Mouse (Mus musculus): ENCODE results near the gene Ern1.
"Not testable (repeated sequence)": the region's sequence is repeated elsewhere in the genome, so short reads cannot be mapped to it uniquely, and the experiment has no call there.

Gene Ern1

DNA sequence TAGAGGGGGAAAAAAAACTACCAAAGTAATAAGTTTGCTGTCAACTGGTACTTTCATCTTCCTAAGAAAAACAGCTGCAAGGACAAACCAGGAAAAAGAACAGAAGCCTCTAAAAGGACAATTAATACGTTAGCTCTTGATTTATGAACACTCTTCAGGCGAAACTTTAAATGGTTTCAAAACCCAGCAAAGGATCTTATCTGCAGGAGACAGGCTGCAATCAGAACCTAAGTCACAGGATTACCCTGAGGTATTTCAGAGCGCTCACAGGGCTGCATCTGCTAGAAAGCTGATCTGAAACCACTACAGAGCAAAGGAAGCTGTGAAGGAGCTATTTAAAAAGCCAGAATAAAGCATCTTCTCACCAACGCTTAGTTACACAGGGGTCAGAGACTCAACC lies 6.0 kb downstream of the Ern1 start:
- DNase-seq (ENCODE audit: low spot score in 2 of 2), result no peak

- DNase-seq (ENCODE audit: low spot score in 2 of 2), result no peak
Observed at GRCm38 (mm10) chr11:106480530-106480885, 7.1 kb downstream of the Ern1 start.

DNA sequence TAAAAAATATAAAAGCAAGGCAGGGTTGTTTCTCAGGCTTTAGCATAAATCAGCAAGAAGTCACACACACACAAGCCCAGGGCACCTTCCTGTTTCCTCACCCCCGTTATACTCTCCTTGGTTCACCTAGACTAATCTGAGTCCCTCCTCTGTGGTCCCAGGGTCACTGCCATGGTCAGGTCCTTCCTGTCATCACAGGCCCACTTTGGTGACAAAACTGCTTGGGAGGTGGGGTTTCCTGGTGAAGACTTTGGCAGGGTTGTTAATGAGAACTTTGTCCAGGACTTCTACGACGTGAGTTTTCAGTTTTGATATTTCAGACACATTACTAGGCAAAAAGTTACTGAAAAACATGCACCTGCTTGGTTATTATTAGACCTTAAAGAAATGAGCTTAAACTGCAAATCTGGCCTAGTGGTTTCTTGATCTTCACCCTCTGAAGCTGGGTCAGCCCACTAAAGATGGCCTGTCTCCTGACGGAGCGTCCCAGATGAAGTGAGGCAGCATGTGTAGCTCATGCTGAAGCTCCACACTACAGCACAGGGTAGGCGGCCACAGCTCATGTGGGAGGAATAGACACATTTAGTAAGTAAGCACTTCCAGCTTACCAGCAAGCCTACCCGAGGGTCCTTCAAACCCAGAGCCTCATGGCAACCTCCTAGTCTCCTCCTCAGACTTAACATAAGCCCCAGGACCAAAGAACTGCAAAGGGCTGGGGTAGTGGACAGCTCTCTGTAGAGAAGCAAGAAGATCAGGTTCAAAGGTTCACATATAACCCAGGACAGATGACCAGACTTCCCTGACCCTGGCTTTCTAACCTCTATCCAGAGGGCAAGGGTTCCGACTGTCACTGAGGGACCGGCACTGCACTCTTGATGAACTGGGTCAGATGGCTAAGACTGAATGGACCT lies 7.8 kb downstream of the Ern1 start:
- no peak for DNase-seq (ENCODE audit: low spot score in 2 of 2)

DNA sequence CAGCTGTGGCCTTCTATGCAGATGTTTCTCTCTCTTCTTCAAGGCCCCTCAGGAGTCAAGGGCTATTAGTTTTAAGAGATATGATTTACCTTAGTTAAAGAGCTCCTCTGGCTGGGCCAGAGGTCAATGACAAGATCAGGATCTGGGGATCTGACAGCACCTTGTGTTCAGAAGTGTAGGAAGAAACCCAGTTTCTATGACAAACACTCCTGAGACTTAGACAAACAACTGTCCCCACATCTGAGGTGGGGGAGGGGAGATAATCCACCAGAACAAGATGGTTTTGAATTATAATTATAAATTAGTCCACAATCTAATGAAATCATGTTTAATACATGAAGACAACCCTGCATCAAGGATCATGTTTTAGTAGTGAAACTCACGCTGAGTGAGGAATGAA lies 8.9 kb downstream of the Ern1 start:
- DNase-seq (ENCODE audit: low spot score in 2 of 2), result no peak

- DNase-seq (ENCODE audit: low spot score in 2 of 2), result no peak
Observed at GRCm38 (mm10) chr11:106477505-106478160, 10.0 kb downstream of the Ern1 start.

GRCm38 (mm10) chr11:106475309-106475708 lies 12.3 kb downstream of the Ern1 start:
- no peak for DNase-seq (ENCODE audit: low spot score in 2 of 2)

DNA sequence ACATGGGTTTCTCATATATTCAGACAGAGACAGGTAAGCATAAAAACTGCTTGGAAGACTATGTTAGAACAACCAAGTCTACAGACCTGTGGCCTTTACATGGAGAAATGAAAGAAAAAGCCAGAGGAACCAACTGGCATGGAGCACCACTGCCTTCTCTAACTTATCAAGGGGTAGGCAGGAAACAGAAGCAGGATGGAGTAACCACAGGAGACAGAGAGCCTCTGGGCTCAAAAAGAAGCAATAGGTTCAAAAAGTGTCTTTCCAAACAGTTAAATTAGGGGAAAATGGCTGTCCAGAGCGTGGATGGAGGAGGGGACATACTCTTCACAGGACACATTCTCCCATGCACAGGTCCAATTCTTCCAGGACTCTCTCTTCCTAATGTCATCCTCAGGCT lies 16.0 kb downstream of the Ern1 start:
- DNase-seq (ENCODE audit: low spot score in 2 of 2), result no peak

DNA sequence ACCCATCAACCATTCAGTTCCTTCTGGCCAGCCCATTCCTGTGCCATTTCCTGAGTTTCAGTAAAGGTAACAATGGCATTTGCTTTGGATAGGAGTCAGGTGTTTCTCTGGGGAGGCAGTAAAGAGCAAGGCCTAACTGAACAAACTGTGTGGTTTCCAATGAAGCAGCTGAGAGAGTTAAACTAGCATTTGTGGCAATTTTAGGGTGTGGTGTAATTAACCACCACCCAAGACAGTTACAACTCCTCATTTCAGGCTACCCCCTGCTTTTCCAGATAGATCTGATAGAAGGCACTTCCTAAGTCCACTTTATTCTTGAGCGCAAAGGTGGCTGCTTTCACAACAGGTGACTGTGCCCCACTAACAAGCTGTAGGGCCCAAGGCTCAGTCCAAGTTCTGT lies 19.1 kb downstream of the Ern1 start:
- no peak for DNase-seq (ENCODE audit: low spot score in 2 of 2)

- no peak for DNase-seq (ENCODE audit: low spot score in 2 of 2)
Observed at GRCm38 (mm10) chr11:106465932-106466331, 21.7 kb downstream of the Ern1 start.

DNA sequence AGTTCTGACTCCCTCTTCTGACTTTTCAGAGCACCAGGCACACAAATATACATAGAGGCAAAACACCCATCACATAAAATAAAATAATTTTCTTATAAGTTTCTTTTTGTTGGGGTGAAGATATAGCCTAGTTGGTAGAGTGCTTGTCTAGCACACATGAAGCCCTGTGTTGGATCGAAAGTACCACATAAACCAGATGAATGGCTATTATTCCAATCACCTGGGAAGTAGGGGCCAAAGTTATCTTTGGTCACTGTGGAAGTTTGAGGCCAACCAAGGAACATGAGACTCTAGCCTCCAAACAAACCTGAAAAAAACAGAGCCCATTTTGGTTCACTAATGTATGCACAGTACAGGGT lies 22.1 kb downstream of the Ern1 start:
- no peak for DNase-seq (ENCODE audit: low spot score in 2 of 2)

GRCm38 (mm10) chr11:106464681-106465544 lies 22.7 kb downstream of the Ern1 start:
- DNase-seq (ENCODE audit: low spot score in 2 of 2), result no peak

DNA sequence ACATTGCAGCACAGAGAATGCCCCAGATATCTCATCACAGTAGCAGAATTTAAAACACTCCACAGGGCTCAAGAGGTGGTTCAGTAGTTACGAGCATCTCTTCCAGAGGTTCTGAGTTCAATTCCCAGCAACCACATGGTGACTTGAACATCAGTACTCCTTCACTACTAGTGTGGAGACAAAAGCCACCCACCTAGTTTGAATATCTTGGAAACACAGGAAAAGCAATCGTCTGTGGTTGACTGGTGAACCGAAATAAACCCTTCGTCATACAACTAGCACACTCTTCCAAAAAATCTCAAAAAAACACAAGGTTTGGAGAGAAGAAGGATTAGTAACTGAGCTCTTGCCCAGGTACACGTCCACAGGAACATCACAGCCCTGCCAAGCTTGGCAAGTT lies 23.8 kb downstream of the Ern1 start:
- no peak for DNase-seq (ENCODE audit: low spot score in 2 of 2)

DNA sequence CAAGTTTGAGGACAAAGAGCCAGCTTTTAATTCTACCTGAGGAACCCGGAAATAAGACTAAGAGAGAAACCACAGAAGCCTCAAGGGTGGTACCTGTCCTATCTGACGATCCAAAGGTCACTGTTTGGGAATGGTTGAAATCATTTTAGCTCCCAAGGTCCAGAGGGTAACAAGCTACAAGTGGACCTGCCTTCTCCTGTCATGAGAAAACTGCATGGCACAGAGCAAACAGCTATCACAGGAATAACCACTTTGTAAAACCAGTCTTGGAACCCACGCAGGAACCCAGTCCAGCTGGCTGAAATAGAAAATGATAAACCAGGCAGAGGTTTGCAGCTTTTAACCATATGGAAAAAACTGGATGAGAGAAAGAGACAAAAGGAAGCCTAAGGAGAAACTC lies 25.3 kb downstream of the Ern1 start:
- DNase-seq (ENCODE audit: low spot score in 2 of 2), result no peak

DNA sequence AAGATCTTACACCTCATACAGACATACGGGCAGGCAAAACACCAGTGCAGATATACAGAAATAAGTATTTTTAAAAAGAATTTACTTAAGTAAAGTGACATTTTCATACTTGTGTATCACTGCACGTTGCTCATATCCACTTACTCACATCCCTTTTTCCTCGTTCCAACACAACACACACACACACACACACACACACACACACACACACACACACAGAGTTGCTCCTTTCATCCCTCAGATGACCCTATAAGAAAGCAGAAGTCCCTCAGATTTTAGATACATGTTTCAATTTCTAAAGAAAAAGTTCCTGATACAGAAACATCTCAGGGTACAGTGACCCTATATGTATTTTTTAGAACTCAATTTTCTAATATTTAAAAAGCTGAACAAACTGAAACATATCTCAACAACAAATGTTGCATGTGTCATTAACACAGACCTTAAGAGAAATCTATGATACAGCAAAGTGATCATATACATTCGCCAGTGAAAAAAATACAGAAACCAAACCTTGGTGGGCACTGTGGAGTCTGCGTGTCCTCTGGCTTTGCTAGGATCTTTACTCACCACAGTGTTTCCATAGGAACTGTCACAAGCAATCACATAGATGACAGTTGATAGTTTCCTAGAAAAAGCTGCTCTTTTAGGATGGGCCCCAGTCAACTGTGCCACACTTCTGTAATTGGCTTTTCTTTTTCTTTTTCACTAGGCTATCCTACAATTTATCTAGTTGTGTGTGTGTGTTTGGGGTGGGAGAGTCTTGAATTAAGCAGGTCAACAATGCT lies 26.3 kb downstream of the Ern1 start:
- DNase-seq (ENCODE audit: low spot score in 2 of 2), result no peak

DNA sequence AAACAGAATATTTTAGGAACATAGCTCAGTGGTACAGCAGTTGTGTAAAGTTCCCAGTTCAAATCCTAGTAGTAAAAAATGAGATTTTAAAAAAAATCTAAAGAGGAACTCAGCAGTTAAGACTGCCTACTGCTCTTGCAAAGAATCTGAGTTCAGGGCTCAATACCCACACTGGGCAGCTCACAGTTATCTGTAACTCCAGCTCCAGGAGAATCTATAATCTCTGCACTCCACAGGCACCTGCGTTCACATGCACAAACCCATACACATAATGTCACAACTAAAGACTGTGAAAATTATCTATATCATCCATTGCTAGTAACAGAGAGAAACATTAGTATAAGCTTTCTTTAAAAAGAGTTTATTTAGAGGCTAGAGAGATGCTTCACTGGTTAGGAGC lies 27.0 kb downstream of the Ern1 start:
- no peak for DNase-seq (ENCODE audit: low spot score in 2 of 2)

- no peak for DNase-seq (ENCODE audit: low spot score in 2 of 2)
Observed at GRCm38 (mm10) chr11:106458540-106458939, 29.1 kb downstream of the Ern1 start.

DNA sequence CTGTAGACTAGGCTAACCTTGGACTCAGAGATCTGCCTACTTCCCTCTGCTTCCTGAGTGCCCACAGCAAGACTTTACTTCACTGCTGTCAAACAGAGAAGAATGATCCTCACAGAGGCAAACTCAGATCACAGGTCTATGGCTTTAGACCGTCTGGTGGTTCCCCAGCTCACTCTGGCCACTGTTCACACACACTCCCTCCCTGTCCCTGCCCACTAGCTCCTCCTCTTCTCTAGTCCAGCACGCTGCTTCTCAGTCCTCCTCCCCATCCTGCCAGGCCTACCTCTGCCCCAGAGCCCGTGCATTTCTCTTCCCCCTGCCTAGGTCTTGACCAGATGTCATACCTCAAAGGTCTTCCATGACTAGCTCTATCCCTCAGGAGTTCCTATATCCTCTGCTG lies 44.0 kb downstream of the Ern1 start:
- DNase-seq (ENCODE audit: low spot score in 2 of 2), result no peak

GRCm38 (mm10) chr11:106442564-106442963 lies 45.1 kb downstream of the Ern1 start:
- not testable (repeated sequence) for DNase-seq (ENCODE audit: low spot score in 2 of 2)

DNA sequence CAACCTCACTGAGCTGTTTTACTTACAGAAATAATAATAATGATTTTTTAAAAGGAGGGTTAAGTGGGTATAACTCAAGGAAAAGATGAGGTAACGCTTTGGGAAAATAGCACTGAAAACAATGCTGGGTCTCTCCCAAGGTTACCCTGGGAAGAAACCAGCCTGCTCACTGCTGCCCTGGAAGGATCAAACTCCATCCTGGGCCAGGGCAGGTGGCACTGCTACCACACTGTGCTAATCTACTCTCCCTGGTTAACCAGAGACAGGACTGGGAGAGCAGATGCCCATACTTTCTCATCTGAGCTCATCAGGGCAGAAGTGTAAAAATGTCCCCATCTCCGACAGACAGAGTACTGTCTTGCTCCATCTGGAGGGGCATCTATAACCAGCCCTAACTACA lies 47.3 kb downstream of the Ern1 start:
- no peak for DNase-seq (ENCODE audit: low spot score in 2 of 2)

DNA sequence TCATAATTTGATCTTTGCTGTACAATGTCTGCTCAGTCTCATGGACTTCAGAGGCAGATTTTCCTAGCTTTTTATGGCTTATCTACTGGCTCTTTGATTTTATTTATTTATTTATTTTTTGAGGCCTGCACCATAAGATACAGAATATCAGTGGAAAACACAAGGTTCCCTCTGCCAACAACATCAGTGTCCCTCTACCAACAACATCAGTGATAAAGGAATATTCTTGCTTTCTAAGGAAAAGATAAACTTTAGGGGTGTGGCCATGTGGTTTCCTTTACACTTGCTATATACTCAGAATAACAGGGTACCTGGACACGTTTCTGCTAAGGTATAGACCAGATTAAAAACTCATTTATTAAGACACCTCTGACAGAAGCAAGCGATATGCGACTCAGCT lies 48.3 kb downstream of the Ern1 start:
- DNase-seq (ENCODE audit: low spot score in 2 of 2), result no peak

DNA sequence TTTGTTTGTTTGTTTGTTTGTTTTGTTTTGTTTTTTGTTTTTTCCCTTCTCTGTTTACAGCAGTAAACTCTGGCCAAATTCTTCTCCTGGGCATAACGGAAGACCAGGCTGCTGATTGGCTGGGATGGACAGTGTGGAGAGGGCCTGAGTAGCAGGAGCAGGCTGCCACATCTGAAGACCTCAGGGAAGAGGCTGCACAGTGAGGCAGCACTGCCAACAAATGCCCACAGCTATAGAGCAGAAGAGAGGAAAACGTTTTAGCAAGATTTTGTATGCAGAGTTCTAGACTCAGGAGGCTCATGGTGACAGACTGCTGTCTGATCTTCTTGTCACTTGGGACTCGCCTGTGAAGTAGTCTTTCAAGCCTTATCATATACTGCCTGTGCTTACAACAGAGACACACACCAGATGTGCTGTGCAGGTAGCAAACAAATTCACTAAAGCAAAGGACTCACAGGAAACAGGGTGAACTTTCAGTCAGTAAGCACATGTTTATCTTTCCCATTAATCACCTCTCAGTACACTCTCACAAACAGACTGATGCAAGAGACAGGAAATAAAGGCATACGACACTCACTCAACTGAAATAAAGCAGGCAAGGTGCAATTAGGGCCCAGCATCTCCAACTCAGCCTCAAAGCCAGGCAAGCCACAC lies 49.0 kb downstream of the Ern1 start:
- no peak for DNase-seq (ENCODE audit: low spot score in 2 of 2)
